Mouse (Mus musculus): Measurements from ENCODE around the gene Tdrd6. TPM values are rescaled to one million over a fixed set of nuclear protein-coding genes. Genes with fewer than 3 reads are reported as not detected.

The Tdrd6 gene
- polyA plus RNA-seq, 1 experiment = not detected

DNA sequence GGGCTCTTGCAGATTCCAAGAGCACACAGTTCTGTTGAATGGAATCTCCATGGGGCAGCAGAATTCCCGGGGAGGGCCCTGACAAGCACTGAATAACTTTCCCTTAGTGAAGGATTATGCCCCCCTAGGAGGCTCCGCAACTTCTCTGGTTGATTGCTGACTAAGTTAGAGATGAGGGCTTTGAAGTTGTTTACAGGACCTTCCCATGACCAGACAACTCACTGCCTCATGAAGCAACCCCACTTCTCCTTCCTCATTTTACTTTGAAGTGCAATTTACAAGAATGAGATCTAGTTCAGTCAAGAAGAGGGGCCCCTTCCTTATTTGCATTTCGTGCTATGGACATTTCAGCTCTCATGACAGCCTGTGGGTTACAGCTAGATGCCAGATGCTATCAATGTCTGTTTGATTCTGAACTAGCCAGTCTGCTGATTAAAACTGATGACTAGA lies 56.5 kb downstream of the Tdrd6 start:
- 48% methylated on average over 3 of the region's 3 CpGs for WGBS
- H3K36me3 ChIP-seq (ENCODE audit: control insufficient read depth, insufficient read depth, low read length) = no peaks in the 10 kb centered on the region
- peak overlapping the region; percentile 42; the same call in 1 of the 2 replicates for H3K27ac ChIP-seq (ENCODE audit: insufficient read depth, low read depth, low read length)
- peaks cover under 1% of the 10 kb centered on the region; the same call in 1 of the 2 replicates for H3K4me1 ChIP-seq (ENCODE audit: control insufficient read depth, insufficient read depth, insufficient read length, low read length)
- no peak overlapping the region for H3K4me3 ChIP-seq (ENCODE audit: low read depth, low read length)
- TF ChIP-seq POLR2A (IDR thresholded peaks at IDR 0.05; ENCODE audit: low read depth, low read length) (no peak), CTCF (IDR thresholded peaks at IDR 0.05; ENCODE audit: extremely low read depth, insufficient read length, insufficient replicate concordance, low read depth, low read length) (no peak)
- H3K27me3 ChIP-seq (ENCODE audit: control insufficient read depth, insufficient read depth, low read length) = no peaks in the 10 kb centered on the region

DNA sequence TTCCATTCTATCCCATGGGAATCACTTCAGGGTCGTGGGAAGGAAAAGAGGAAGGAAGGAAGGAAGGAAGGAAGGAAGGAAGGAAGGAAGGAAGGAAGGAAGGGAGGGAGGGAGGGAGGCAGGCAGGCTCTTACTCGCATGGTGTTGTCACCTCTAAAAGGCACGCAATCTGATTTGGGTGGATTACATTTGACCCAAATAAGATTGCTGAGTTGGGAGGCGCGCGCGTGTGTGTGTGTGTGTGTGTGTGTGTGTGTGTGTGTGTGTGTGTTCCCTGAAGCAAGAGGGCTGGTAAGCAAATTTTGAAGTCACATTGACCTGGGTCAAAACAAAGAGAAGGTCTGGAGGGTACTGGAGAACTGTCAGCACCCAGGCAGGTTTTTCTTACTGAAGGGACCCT lies 60.8 kb downstream of the Tdrd6 start:
- Histone ChIP-seq H3K4me1 (ENCODE audit: control insufficient read depth, insufficient read depth, insufficient read length, low read length) (peaks cover 2% of the 10 kb centered on the region; the same call in 1 of the 2 replicates), H3K4me3 (ENCODE audit: low read depth, low read length) (peak overlapping the region; percentile 23; the same call in 1 of the 2 replicates), H3K27ac (ENCODE audit: insufficient read depth, low read depth, low read length) (peak overlapping the region; percentile 35; the same call in 1 of the 2 replicates), H3K36me3 (ENCODE audit: control insufficient read depth, insufficient read depth, low read length) (no peaks in the 10 kb centered on the region), H3K27me3 (ENCODE audit: control insufficient read depth, insufficient read depth, low read length) (no peaks in the 10 kb centered on the region)
- TF ChIP-seq CTCF (IDR thresholded peaks at IDR 0.05; ENCODE audit: extremely low read depth, insufficient read length, insufficient replicate concordance, low read depth, low read length) (no peak), POLR2A (IDR thresholded peaks at IDR 0.05; ENCODE audit: low read depth, low read length) (no peak)
- 73% methylated on average over 7 of the region's 7 CpGs for WGBS

DNA sequence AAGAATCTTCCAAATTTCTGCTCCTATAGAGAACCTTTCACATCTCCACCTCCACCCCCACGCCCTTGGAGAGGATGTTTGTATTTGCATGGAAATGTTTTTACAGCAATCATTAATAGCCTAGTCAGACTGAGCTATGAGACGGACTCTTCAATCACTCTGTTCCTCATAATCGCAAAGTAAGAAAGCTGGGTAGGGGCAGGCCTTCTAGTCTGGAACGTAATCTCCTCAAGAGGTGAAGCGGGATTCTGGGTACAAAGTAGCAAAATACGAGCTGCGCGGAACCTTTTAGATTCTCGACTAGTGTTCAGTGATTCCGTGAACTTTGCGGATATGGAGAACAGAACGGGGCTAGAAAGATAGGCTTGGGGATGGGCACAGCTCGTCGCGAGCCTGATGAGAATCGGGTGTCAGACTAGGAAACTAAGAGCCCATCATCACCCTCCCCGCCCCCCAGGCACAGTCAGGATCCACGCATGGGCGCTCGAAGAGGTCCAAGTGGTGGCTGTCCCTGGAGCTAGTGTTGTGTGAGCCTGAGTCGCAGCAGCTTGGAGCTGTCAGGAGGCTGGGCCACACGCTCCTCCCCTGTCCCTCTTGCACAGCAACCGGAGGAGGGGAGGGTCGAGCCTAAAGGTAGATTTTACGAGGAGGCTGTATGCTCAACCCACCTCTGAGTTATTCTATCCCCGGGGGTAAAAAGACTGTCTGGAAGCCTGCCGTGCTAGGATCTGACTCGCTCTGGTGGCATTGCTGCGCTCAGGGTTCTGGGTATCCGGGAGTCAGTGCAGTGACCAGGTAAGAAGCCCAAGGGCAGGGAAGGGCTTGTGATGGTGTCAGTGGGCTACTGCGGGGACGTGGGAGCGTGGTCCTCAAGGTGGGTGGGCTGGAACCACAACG lies 61.9 kb downstream of the Tdrd6 start, which contains the start of gene Pla2g7:
Gene Pla2g7, plus strand, starts transcription at position 107 of the 897 bp plus-strand sequence.
- peak within 1 kb of the TSS; percentile 53 for H3K4me3 ChIP-seq (ENCODE audit: low read depth, low read length)
- H3K27me3 ChIP-seq (ENCODE audit: control insufficient read depth, insufficient read depth, low read length) = no peaks in the 10 kb centered on the region
- 3% methylated on average over 34 of the region's 34 CpGs for WGBS
- peak within 1 kb of the TSS; percentile 34 for H3K27ac ChIP-seq (ENCODE audit: insufficient read depth, low read depth, low read length)
- H3K36me3 ChIP-seq (ENCODE audit: control insufficient read depth, insufficient read depth, low read length) = no peaks in the 10 kb centered on the region
- TF ChIP-seq CTCF (IDR thresholded peaks at IDR 0.05; ENCODE audit: extremely low read depth, insufficient read length, insufficient replicate concordance, low read depth, low read length) (no peak), POLR2A (IDR thresholded peaks at IDR 0.05; ENCODE audit: low read depth, low read length) (no peak)
- peaks cover 4% of the 10 kb centered on the region; the same call in 1 of the 2 replicates for H3K4me1 ChIP-seq (ENCODE audit: control insufficient read depth, insufficient read depth, insufficient read length, low read length)

DNA sequence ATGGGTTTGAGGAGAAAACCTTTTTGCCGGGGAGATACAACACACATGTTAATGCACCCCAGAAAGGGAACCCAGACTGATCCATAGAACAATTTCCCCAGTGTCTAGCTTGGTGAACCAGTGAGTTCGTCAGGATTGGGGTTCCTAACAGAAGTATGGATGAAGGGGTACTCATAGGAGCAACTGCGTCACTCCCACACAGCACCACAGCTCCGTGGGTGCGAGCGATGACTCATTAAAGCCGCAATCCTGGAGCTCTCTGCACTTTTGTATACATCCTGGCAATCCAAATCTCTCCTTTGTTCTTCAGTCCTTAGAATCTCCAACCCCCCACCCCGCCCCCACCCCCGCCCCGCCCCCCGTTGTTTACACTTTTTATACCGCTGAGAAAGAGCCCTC lies 62.5 kb downstream of the Tdrd6 start:
- Histone ChIP-seq H3K4me3 (ENCODE audit: low read depth, low read length) (no peak overlapping the region), H3K36me3 (ENCODE audit: control insufficient read depth, insufficient read depth, low read length) (no peaks in the 10 kb centered on the region)
- WGBS = 36% methylated on average over 12 of the region's 12 CpGs

More for the DNA sequence above, 62.5 kb downstream of the Tdrd6 start:
- Histone ChIP-seq H3K4me1 (ENCODE audit: control insufficient read depth, insufficient read depth, insufficient read length, low read length) (peaks cover 4% of the 10 kb centered on the region; the same call in 1 of the 2 replicates), H3K27me3 (ENCODE audit: control insufficient read depth, insufficient read depth, low read length) (no peaks in the 10 kb centered on the region), H3K27ac (ENCODE audit: insufficient read depth, low read depth, low read length) (no peak overlapping the region)
- TF ChIP-seq CTCF (IDR thresholded peaks at IDR 0.05; ENCODE audit: extremely low read depth, insufficient read length, insufficient replicate concordance, low read depth, low read length) (no peak), POLR2A (IDR thresholded peaks at IDR 0.05; ENCODE audit: low read depth, low read length) (no peak)

Other genes starting within 250 kb of the Tdrd6 start
- gene Mep1a, start 127.5 kb downstream of the Tdrd6 start, polyA plus RNA-seq (2012; rRNA removed) = 3.2 and 131 TPM in 2 replicates
- gene Ankrd66, start 86.7 kb downstream of the Tdrd6 start, polyA plus RNA-seq (2012; rRNA removed) = 0.06 TPM in 1 of 2 replicates, not detected in the other
- gene Pla2g7, start 62.2 kb downstream of the Tdrd6 start, polyA plus RNA-seq (2012; rRNA removed) = 3.8 and 6.3 TPM in 2 replicates
- gene Slc25a27, start 36.9 kb upstream of the Tdrd6 start, polyA plus RNA-seq (2012; rRNA removed) = 0.53 and 1.1 TPM in 2 replicates
- 0.17 and 0.52 TPM in 2 replicates for gene Cyp39a1, start 37.1 kb upstream of the Tdrd6 start, polyA plus RNA-seq (2012; rRNA removed)
- 0.67 and 1.3 TPM in 2 replicates for gene Rcan2, start 171.1 kb upstream of the Tdrd6 start, polyA plus RNA-seq (2012; rRNA removed)